Mouse (Mus musculus): Measurements from ENCODE around the gene Insig1.
A peak's percentile ranks its signal among the peaks of the same experiment; 100 is the strongest.

Gene Insig1

DNA sequence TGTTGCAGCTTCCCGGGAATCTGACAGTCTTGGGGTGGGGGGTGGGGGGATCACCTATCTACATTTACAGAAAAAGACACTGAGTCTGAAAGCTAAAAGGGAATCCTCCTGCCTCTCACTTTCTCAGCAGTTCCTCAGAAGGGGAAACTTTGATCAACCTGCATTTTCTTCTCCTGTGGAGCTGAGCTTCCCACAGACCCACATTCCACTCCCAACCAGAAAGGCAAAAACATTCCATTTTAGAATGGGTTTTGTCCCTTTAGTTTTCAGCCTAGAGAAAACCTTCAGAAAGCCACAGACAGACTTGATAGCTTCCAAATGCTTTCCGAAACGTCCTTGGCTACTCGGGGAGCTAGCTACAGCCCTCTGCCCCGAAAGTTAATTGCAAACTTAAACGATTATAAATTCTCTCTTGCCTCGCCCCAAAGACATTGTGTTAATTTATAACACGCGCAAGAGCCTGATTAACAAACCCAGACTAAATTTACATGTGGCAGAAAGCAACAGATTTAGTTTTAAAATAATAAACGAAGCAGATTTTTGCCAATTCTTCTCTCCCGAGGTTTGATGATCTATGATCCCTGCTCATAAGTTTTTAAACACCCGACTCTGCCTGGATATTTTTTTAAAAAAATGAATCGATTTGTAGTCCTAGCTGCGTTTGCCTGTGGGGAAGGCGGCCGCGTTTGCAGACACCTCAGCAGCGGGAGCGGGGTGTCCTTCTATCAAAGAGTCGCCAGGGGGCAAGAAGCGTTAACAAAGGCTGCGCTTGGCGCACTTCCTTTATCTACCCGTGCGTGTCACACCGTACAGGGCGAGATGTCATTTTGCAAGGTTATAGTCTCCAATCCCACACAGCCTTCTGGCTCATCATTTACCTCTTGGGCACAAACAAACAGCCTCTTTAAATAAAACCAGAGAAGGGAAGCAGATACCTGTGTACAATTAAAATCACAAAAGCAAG, 51.6 kb downstream of the Insig1 start:
- peak; percentile 92 for DNase-seq

GRCm38 (mm10) chr5:28123455-28123825, 52.3 kb downstream of the Insig1 start:
- DNase-seq = peak; percentile 84

DNA sequence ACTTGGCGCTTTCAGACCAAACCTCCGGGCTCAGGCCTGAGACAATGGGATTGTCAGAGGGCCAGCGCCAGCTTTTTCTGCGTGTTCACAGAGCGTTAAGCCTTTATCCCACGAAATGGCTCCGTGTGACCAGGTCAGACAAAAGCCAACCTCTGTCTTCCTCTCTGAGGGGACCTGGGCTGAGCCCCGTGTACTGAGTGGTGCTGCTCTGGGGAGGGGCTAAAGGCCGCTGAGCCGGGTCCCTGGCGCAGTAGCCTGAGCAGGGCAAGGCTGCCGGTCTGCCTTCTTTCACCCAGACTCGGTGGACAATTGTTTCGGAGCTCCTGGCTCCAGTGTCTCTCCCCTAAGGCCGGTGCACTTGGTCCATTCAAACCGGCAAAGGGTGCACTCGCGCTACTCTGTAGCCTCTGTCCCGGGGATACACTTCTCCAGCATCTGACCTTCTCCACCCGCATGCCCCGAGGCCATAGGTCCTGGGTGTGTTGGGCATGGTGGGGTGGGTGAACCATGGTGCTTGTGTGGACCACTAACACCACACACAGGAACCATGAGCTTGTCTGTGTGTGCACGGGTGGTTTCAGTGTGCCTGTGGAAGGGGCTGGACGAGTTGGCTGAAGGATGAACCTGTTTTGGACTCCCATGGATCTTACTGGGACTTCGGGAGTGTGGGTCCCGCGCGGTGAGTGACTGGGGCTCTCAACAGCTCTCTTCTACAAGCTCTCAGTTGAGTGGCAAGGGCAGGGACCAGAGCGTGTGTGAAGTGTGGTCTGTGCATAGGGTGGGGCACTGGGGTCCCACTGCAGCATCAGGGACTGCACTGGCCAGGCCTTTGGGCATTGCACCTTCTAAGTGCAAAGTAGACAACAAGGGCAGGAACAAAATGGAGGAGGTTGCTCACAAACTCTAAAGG, 53.4 kb downstream of the Insig1 start:
- DNase-seq = peak; percentile 84

Measured in heart, adult 11 months (tissue).